Mouse (Mus musculus): ENCODE measurements around the gene Wdr24. TPM values are rescaled to one million over a fixed set of nuclear protein-coding genes. Genes with fewer than 3 reads are reported as not detected.
A peak's percentile ranks its signal among the peaks of the same experiment; 100 is the strongest.
"Not testable (repeated sequence)": the region's sequence is repeated elsewhere in the genome, so short reads cannot be mapped to it uniquely, and the experiment has no call there.

Gene Wdr24
- polyA plus RNA-seq, 1 experiment from 2014 or later: 14.2 TPM

- H3K4me3 ChIP-seq: no peak overlapping the region
Observed at GRCm38 (mm10) chr17:25865288-25865687, 41.9 kb downstream of the Wdr24 start.

GRCm38 (mm10) chr17:25866172-25866571 is 42.7 kb downstream of the Wdr24 start:
- peak overlapping the region; percentile 77 for H3K4me2 ChIP-seq
- ATAC-seq (ENCODE audit: extremely low read depth, insufficient number of reproducible peaks, low FRiP score, low TSS enrichment): no peak
- peaks cover 28% of the 10 kb centered on the region for H3K36me3 ChIP-seq
- no peaks in the 10 kb centered on the region for H3K9me3 ChIP-seq
- H3K27ac ChIP-seq (replicated peaks): no peak overlapping the region
- peak overlapping the region; percentile 76 for H3K4me3 ChIP-seq
- H3K9ac ChIP-seq: peak overlapping the region; percentile 93; the same call in 1 of the 2 replicates
- WGBS: 95% methylated on average over 3 of the region's 3 CpGs
- no peaks in the 10 kb centered on the region for H3K27me3 ChIP-seq (replicated peaks)
- H3K4me1 ChIP-seq: peaks cover 39% of the 10 kb centered on the region

More at GRCm38 (mm10) chr17:25865288-25865687, 41.9 kb downstream of the Wdr24 start:
- Histone ChIP-seq H3K36me3 (peaks cover 28% of the 10 kb centered on the region), H3K4me2 (no peak overlapping the region), H3K4me1 (peaks cover 47% of the 10 kb centered on the region), H3K27ac (replicated peaks) (no peak overlapping the region), H3K9me3 (no peaks in the 10 kb centered on the region), H3K27me3 (replicated peaks) (no peaks in the 10 kb centered on the region), H3K9ac (0 out of 2 replicates have a peak overlapping the region, but pooled peaks have one; percentile 1)
- WGBS: 87% methylated on average over 11 of the region's 11 CpGs
- ATAC-seq (ENCODE audit: extremely low read depth, insufficient number of reproducible peaks, low FRiP score, low TSS enrichment): no peak

- ATAC-seq (ENCODE audit: extremely low read depth, insufficient number of reproducible peaks, low FRiP score, low TSS enrichment): no peak
- Histone ChIP-seq H3K4me1 (peaks cover 31% of the 10 kb centered on the region), H3K27me3 (replicated peaks) (no peaks in the 10 kb centered on the region), H3K4me3 (peak overlapping the region; percentile 76), H3K27ac (replicated peaks) (peak overlapping the region; percentile 93), H3K9me3 (no peaks in the 10 kb centered on the region), H3K9ac (peak overlapping the region; percentile 93), H3K36me3 (peaks cover 28% of the 10 kb centered on the region), H3K4me2 (peak overlapping the region; percentile 77)
- WGBS: 12% methylated on average over 7 of the region's 7 CpGs
Observed at GRCm38 (mm10) chr17:25867509-25867835, 44.0 kb downstream of the Wdr24 start.

- H3K9ac ChIP-seq: peak overlapping the region; percentile 93
- H3K27ac ChIP-seq (replicated peaks): peak overlapping the region; percentile 93
- WGBS: under 1% methylated on average over 42 of the region's 42 CpGs
- no peaks in the 10 kb centered on the region for H3K27me3 ChIP-seq (replicated peaks)
- peaks cover 31% of the 10 kb centered on the region for H3K4me1 ChIP-seq
- no peaks in the 10 kb centered on the region for H3K9me3 ChIP-seq
- H3K36me3 ChIP-seq: peaks cover 22% of the 10 kb centered on the region
- peak overlapping the region; percentile 77 for H3K4me2 ChIP-seq
- peak overlapping the region; percentile 76 for H3K4me3 ChIP-seq
- no peak; the same call in 1 of the 2 replicates for ATAC-seq (ENCODE audit: extremely low read depth, insufficient number of reproducible peaks, low FRiP score, low TSS enrichment)
Observed at GRCm38 (mm10) chr17:25867836-25868600, 44.6 kb downstream of the Wdr24 start.

GRCm38 (mm10) chr17:25868601-25869191 is 45.3 kb downstream of the Wdr24 start, which contains the start of gene Mcrip2:
Gene Mcrip2 (minus strand): TSS chr17:25868764.
- peak; percentile 71 for ATAC-seq (ENCODE audit: extremely low read depth, insufficient number of reproducible peaks, low FRiP score, low TSS enrichment)
- under 1% methylated on average over 24 of the region's 24 CpGs for WGBS

GRCm38 (mm10) chr17:25869498-25869897 is 46.1 kb downstream of the Wdr24 start:
- Histone ChIP-seq H3K27ac (replicated peaks) (no peak overlapping the region), H3K4me3 (no peak overlapping the region), H3K4me1 (peaks cover 39% of the 10 kb centered on the region), H3K9ac (no peak overlapping the region), H3K4me2 (no peak overlapping the region), H3K36me3 (peaks cover 10% of the 10 kb centered on the region), H3K27me3 (replicated peaks) (no peaks in the 10 kb centered on the region), H3K9me3 (no peaks in the 10 kb centered on the region)
- no peak for ATAC-seq (ENCODE audit: extremely low read depth, insufficient number of reproducible peaks, low FRiP score, low TSS enrichment)
- 83% methylated on average over 8 of the region's 8 CpGs for WGBS

More at GRCm38 (mm10) chr17:25868601-25869191, 45.3 kb downstream of the Wdr24 start, which contains the start of gene Mcrip2:
- H3K27me3 ChIP-seq (replicated peaks): no peaks in the 10 kb centered on the region
- H3K9me3 ChIP-seq: no peaks in the 10 kb centered on the region
- peak within 1 kb of the TSS; percentile 76 for H3K4me3 ChIP-seq
- peak within 1 kb of the TSS; percentile 77 for H3K4me2 ChIP-seq
- peaks cover 31% of the 10 kb centered on the region for H3K4me1 ChIP-seq
- H3K27ac ChIP-seq (replicated peaks): peak within 1 kb of the TSS; percentile 93
- H3K9ac ChIP-seq: peak within 1 kb of the TSS; percentile 93
- peaks cover 18% of the 10 kb centered on the region for H3K36me3 ChIP-seq

GRCm38 (mm10) chr17:25869954-25870353 is 46.5 kb downstream of the Wdr24 start:
- no peak overlapping the region for H3K27ac ChIP-seq (replicated peaks)
- H3K27me3 ChIP-seq (replicated peaks): no peaks in the 10 kb centered on the region
- H3K9me3 ChIP-seq: no peaks in the 10 kb centered on the region

GRCm38 (mm10) chr17:25871566-25871965 is 48.1 kb downstream of the Wdr24 start:
- not testable (repeated sequence) for H3K4me3 ChIP-seq; H3K36me3 ChIP-seq; H3K9me3 ChIP-seq; ATAC-seq (ENCODE audit: extremely low read depth, insufficient number of reproducible peaks, low FRiP score, low TSS enrichment); H3K9ac ChIP-seq; H3K27me3 ChIP-seq (replicated peaks); H3K4me2 ChIP-seq; H3K27ac ChIP-seq (replicated peaks)
- H3K4me1 ChIP-seq: peaks cover 41% of the 10 kb centered on the region

More at GRCm38 (mm10) chr17:25869954-25870353, 46.5 kb downstream of the Wdr24 start:
- WGBS: 76% methylated on average over 2 of the region's 2 CpGs
- no peak overlapping the region for H3K9ac ChIP-seq
- H3K36me3 ChIP-seq: peaks cover 5% of the 10 kb centered on the region
- H3K4me3 ChIP-seq: no peak overlapping the region
- H3K4me1 ChIP-seq: peaks cover 41% of the 10 kb centered on the region
- ATAC-seq (ENCODE audit: extremely low read depth, insufficient number of reproducible peaks, low FRiP score, low TSS enrichment): no peak
- H3K4me2 ChIP-seq: no peak overlapping the region

GRCm38 (mm10) chr17:25872676-25873075 is 49.2 kb downstream of the Wdr24 start:
- Histone ChIP-seq H3K4me3 (no peak overlapping the region), H3K9ac (no peak overlapping the region), H3K36me3 (peaks cover 2% of the 10 kb centered on the region), H3K4me2 (no peak overlapping the region), H3K4me1 (peaks cover 36% of the 10 kb centered on the region), H3K27me3 (replicated peaks) (no peaks in the 10 kb centered on the region), H3K9me3 (no peaks in the 10 kb centered on the region), H3K27ac (replicated peaks) (no peak overlapping the region)
- 73% methylated on average over 3 of the region's 3 CpGs for WGBS
- no peak for ATAC-seq (ENCODE audit: extremely low read depth, insufficient number of reproducible peaks, low FRiP score, low TSS enrichment)

GRCm38 (mm10) chr17:25873405-25874147 is 50.1 kb downstream of the Wdr24 start:
- no peak for ATAC-seq (ENCODE audit: extremely low read depth, insufficient number of reproducible peaks, low FRiP score, low TSS enrichment)
- no peaks in the 10 kb centered on the region for H3K9me3 ChIP-seq
- peak overlapping the region; percentile 84 for H3K9ac ChIP-seq
- H3K36me3 ChIP-seq: peaks cover 11% of the 10 kb centered on the region
- peaks cover 31% of the 10 kb centered on the region for H3K4me1 ChIP-seq
- 71% methylated on average over 11 of the region's 11 CpGs for WGBS
- peak overlapping the region; percentile 95 for H3K4me2 ChIP-seq
- peak overlapping the region; percentile 64 for H3K4me3 ChIP-seq
- H3K27ac ChIP-seq (replicated peaks): peak overlapping the region; percentile 95
- no peaks in the 10 kb centered on the region for H3K27me3 ChIP-seq (replicated peaks)

- peak overlapping the region; percentile 95 for H3K4me2 ChIP-seq
- peaks cover 17% of the 10 kb centered on the region for H3K36me3 ChIP-seq
- peak overlapping the region; percentile 84 for H3K9ac ChIP-seq
- peak overlapping the region; percentile 95 for H3K27ac ChIP-seq (replicated peaks)
- H3K4me3 ChIP-seq: peak overlapping the region; percentile 64
- no peaks in the 10 kb centered on the region for H3K9me3 ChIP-seq
- peaks cover 26% of the 10 kb centered on the region for H3K4me1 ChIP-seq
- ATAC-seq (ENCODE audit: extremely low read depth, insufficient number of reproducible peaks, low FRiP score, low TSS enrichment): no peak
- no peaks in the 10 kb centered on the region for H3K27me3 ChIP-seq (replicated peaks)
- 7% methylated on average over 14 of the region's 14 CpGs for WGBS
Observed at GRCm38 (mm10) chr17:25874148-25874720, 50.8 kb downstream of the Wdr24 start.
